12 mouse cellular contexts compared by ENCODE assay signal in the genomic region with DNA sequence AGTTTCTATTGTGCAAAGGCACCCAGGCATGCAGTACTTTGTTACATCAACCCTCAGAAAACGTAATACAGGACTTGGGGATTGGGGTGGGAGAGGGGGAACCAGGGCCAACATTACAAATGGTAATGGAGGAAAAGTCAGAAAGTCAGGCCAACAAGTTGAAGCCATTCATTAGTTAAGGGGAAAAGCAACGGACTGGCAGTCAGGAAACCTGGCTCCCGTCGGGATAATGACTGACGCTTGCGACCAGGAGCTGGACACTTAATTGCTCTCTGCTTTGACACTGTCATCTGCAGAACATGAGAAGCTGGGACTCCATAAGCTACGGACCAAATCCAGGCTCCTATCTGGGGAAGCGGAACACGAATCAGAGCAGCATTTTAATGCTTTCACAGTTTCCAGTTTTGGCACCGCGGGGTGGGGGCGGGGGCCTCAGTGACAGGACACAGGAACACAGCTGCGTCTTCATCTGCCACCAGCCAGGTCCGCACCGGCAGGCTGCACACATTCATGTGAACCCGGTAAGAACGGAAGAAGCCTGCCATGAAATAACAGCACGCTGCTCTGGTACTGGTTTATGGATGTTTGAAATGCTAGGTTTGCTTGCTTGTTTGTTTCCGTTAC. TPM values are rescaled to one million over a fixed set of nuclear protein-coding genes. Genes with fewer than 3 reads are reported as not detected.
A peak's percentile ranks its signal among the peaks of the same experiment; 100 is the strongest.
DNase-seq lines count a peak whose midpoint lies in the region; ATAC-seq lines count a peak whose summit lies in the region.
"Had no signal": no experiment of that assay in that cellular context is flagged by ENCODE, and none has a peak within 500 bp of the region (broad histone marks: within the 10 kb centered on the region; RNA-seq: fewer than 3 reads in every experiment).

No protein-coding gene starts in this region.

- 67% methylated on average over 19 of the region's 19 CpGs for WGBS in forebrain, embryonic 11.5 days
- WGBS in forebrain, embryonic 10.5 days, result 77% methylated on average over 19 of the region's 19 CpGs
- WGBS in neural tube, embryonic 12.5 days, result 58% methylated on average over 19 of the region's 19 CpGs
- WGBS in hindbrain, embryonic 16.5 days, result 30% methylated on average over 19 of the region's 19 CpGs
- WGBS in neural tube, embryonic 14.5 days, result 40% methylated on average over 19 of the region's 19 CpGs

- H3K27ac ChIP-seq in forebrain, embryonic 11.5 days (ENCODE audit: low read depth, low read length), result no peak overlapping the region
- no peak overlapping the region for H3K27ac ChIP-seq in forebrain, embryonic 10.5 days
- no peak overlapping the region for H3K27ac ChIP-seq in neural tube, embryonic 12.5 days
- H3K27ac ChIP-seq in hindbrain, embryonic 16.5 days (ENCODE audit: low read depth, low read length), result no peak overlapping the region
- H3K27ac ChIP-seq in neural tube, embryonic 14.5 days (ENCODE audit: low read depth, low read length), result no peak overlapping the region
- H3K27ac ChIP-seq: embryonic facial prominence, embryonic 13.5 days; liver, embryonic 14.5 days had no signal

- H3K9me3 ChIP-seq in forebrain, embryonic 11.5 days (ENCODE audit: control insufficient read depth, low read length), result no peaks in the 10 kb centered on the region
- no peaks in the 10 kb centered on the region for H3K9me3 ChIP-seq in forebrain, embryonic 10.5 days
- H3K9me3 ChIP-seq in neural tube, embryonic 12.5 days, result no peaks in the 10 kb centered on the region
- no peaks in the 10 kb centered on the region for H3K9me3 ChIP-seq in hindbrain, embryonic 16.5 days (ENCODE audit: control insufficient read depth, low read length)
- H3K9me3 ChIP-seq in neural tube, embryonic 14.5 days (ENCODE audit: control insufficient read depth, low read length), result no peaks in the 10 kb centered on the region
- H3K9me3 ChIP-seq: embryonic facial prominence, embryonic 13.5 days had no signal

- no peak overlapping the region for H3K4me3 ChIP-seq in forebrain, embryonic 11.5 days (ENCODE audit: low read depth, low read length)
- H3K4me3 ChIP-seq in forebrain, embryonic 10.5 days, result no peak overlapping the region
- no peak overlapping the region for H3K4me3 ChIP-seq in neural tube, embryonic 12.5 days
- H3K4me3 ChIP-seq in hindbrain, embryonic 16.5 days (ENCODE audit: low read length), result peak overlapping the region; percentile 17; the same call in 1 of the 2 replicates
- no peak overlapping the region for H3K4me3 ChIP-seq in neural tube, embryonic 14.5 days (ENCODE audit: low read depth, low read length)
- H3K4me3 ChIP-seq: embryonic facial prominence, embryonic 13.5 days; megakaryocyte, embryonic 14.5 days had no signal

- no peak overlapping the region for H3K9ac ChIP-seq in forebrain, embryonic 11.5 days (ENCODE audit: low read length)
- no peak overlapping the region for H3K9ac ChIP-seq in neural tube, embryonic 12.5 days
- H3K9ac ChIP-seq in hindbrain, embryonic 16.5 days (ENCODE audit: low read depth, low read length), result peak overlapping the region; percentile 47
- H3K9ac ChIP-seq in neural tube, embryonic 14.5 days (replicated peaks; ENCODE audit: low read depth, low read length), result no peak overlapping the region
- H3K9ac ChIP-seq: embryonic facial prominence, embryonic 13.5 days; liver, embryonic 14.5 days had no signal

- peaks cover 2% of the 10 kb centered on the region; the same call in 1 of the 2 replicates for H3K36me3 ChIP-seq in forebrain, embryonic 11.5 days (ENCODE audit: control insufficient read depth, insufficient read depth, low read length)
- H3K36me3 ChIP-seq in forebrain, embryonic 10.5 days (replicated peaks), result peaks cover 96% of the 10 kb centered on the region
- no peaks in the 10 kb centered on the region for H3K36me3 ChIP-seq in neural tube, embryonic 12.5 days
- H3K36me3 ChIP-seq in hindbrain, embryonic 16.5 days (ENCODE audit: control insufficient read depth, insufficient read depth, low read length), result no peaks in the 10 kb centered on the region
- H3K36me3 ChIP-seq in neural tube, embryonic 14.5 days (ENCODE audit: control insufficient read depth, insufficient read depth, low read length), result no peaks in the 10 kb centered on the region

- ATAC-seq in forebrain, embryonic 11.5 days (replicated peaks; ENCODE audit: low FRiP score), result no peak; the same call in 1 of the 2 replicates
- no peak for ATAC-seq in neural tube, embryonic 12.5 days (ENCODE audit: low FRiP score, low read depth)
- no peak for ATAC-seq in hindbrain, embryonic 16.5 days
- ATAC-seq in neural tube, embryonic 14.5 days (ENCODE audit: low read depth), result no peak; the same call in 1 of the 2 replicates
- no peak for ATAC-seq in frontal cortex, adult (ENCODE audit: low TSS enrichment)

- peak; percentile 60 for DNase-seq in forebrain, embryonic 11.5 days (ENCODE audit: low spot score)
- no peak for DNase-seq in forebrain, embryonic 10.5 days (ENCODE audit: extremely low spot score, low spot score)
- DNase-seq in neural tube, embryonic 10.5 days (ENCODE audit: extremely low spot score, low spot score), result no peak
- no peak for DNase-seq in layer of hippocampus, postnatal 14 days (ENCODE audit: low spot score in 2 of 2)
- DNase-seq: heart, adult 18-20 months had no signal

- H3K27me3 ChIP-seq in forebrain, embryonic 11.5 days (ENCODE audit: control insufficient read depth, insufficient read depth, low read length), result no peaks in the 10 kb centered on the region
- no peaks in the 10 kb centered on the region for H3K27me3 ChIP-seq in forebrain, embryonic 10.5 days (ENCODE audit: poor library complexity, severe bottlenecking)
- no peaks in the 10 kb centered on the region for H3K27me3 ChIP-seq in neural tube, embryonic 12.5 days (replicated peaks)
- no peaks in the 10 kb centered on the region for H3K27me3 ChIP-seq in hindbrain, embryonic 16.5 days (replicated peaks; ENCODE audit: control insufficient read depth, insufficient read depth, low read length)
- no peaks in the 10 kb centered on the region for H3K27me3 ChIP-seq in neural tube, embryonic 14.5 days (ENCODE audit: control insufficient read depth, insufficient read depth, low read length)
- H3K27me3 ChIP-seq: embryonic facial prominence, embryonic 13.5 days; megakaryocyte, embryonic 14.5 days had no signal

- H3K4me1 ChIP-seq in forebrain, embryonic 11.5 days (replicated peaks; ENCODE audit: control insufficient read depth, insufficient read depth, low read length), result 0 out of 2 replicates have a peak, but pooled peaks cover 3% of the 10 kb centered on the region
- peaks cover 23% of the 10 kb centered on the region for H3K4me1 ChIP-seq in forebrain, embryonic 10.5 days
- peaks cover 13% of the 10 kb centered on the region; the same call in 1 of the 2 replicates for H3K4me1 ChIP-seq in neural tube, embryonic 12.5 days
- peaks cover 8% of the 10 kb centered on the region for H3K4me1 ChIP-seq in hindbrain, embryonic 16.5 days (ENCODE audit: control insufficient read depth, insufficient read depth, low read depth, low read length)
- H3K4me1 ChIP-seq in neural tube, embryonic 14.5 days (ENCODE audit: control insufficient read depth, insufficient read depth, low read length), result no peaks in the 10 kb centered on the region

- H3K4me2 ChIP-seq in forebrain, embryonic 11.5 days (ENCODE audit: low read depth, low read length, severe bottlenecking), result no peak overlapping the region
- peak overlapping the region; percentile 35 for H3K4me2 ChIP-seq in neural tube, embryonic 12.5 days (replicated peaks)
- H3K4me2 ChIP-seq in hindbrain, embryonic 16.5 days (ENCODE audit: low read length), result peak overlapping the region; percentile 50
- H3K4me2 ChIP-seq in neural tube, embryonic 14.5 days (ENCODE audit: low read depth, low read length), result peak overlapping the region; percentile 22; the same call in 1 of the 2 replicates
- H3K4me2 ChIP-seq: embryonic facial prominence, embryonic 13.5 days had no signal

RNA-seq across cellular contexts. Expression of a gene that starts 26.5 kb away (rescaled TPM):
- polyA plus RNA-seq in forebrain, embryonic 11.5 days (2014; fragmentation: Nextera tagmentation; extraction: Ambion mirVana), result 84.3 and 91.9 TPM in 2 replicates
- polyA plus RNA-seq in forebrain, embryonic 10.5 days (2016; fragmentation: Nextera tagmentation; extraction: Ambion mirVana), result 115 and 117 TPM in 2 replicates
- polyA plus RNA-seq in neural tube, embryonic 12.5 days (2016; fragmentation: Nextera tagmentation; extraction: Ambion mirVana), result 24.7 and 29.9 TPM in 2 replicates
- 1.6 and 2.1 TPM in 2 replicates for polyA plus RNA-seq in hindbrain, embryonic 16.5 days (2015; fragmentation: Nextera tagmentation; extraction: Ambion mirVana)
- polyA plus RNA-seq in neural tube, embryonic 14.5 days (2014; fragmentation: Nextera tagmentation; extraction: Ambion mirVana), result 3.4 and 3.7 TPM in 2 replicates
- total RNA-seq in layer of hippocampus, postnatal 14 days (2021), result under 1 TPM; 0.10 to 0.12 TPM
- total RNA-seq: heart, adult 18-20 months had no signal
